Mouse (Mus musculus): ENCODE data around the gene Slc17a2.
A peak's percentile ranks its signal among the peaks of the same experiment; 100 is the strongest.
"Not testable (repeated sequence)": the region's sequence is repeated elsewhere in the genome, so short reads cannot be mapped to it uniquely, and the experiment has no call there.

Slc17a2 gene

DNA sequence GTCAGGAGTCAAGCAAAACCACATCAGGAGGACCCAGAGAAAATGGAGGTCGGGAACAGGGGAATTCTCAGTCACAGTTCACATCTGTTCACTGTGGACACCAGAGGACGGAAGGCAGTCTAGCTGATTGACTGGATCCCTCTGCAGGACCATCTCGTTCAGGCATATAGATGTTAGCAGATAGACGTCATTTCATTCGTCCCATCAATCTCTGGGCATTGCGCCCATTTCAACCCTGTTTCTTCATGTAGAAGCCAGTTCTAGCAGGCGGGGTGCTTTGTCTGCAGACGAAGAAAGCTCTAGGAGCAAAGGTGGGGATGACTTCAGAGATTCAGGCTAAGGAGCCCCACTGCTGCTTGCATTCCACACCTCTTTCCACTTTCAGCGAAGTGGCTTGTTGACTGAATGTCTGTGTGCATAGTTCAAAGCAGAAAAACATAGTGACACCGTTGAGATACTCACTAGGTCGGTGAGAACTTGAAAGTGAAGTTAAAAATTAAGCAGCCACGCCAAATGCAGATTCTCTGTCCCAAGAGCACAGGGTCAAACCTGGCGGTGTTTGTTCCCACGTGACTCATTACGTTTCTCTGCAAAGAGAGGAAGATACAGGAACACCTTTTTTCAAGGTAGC is at the start of gene Slc17a2:
TSS of gene Slc17a2 (plus strand) at position 572 of the 631 bp plus-strand sequence.
- DNase-seq, result peak; percentile 38 to 52

DNA sequence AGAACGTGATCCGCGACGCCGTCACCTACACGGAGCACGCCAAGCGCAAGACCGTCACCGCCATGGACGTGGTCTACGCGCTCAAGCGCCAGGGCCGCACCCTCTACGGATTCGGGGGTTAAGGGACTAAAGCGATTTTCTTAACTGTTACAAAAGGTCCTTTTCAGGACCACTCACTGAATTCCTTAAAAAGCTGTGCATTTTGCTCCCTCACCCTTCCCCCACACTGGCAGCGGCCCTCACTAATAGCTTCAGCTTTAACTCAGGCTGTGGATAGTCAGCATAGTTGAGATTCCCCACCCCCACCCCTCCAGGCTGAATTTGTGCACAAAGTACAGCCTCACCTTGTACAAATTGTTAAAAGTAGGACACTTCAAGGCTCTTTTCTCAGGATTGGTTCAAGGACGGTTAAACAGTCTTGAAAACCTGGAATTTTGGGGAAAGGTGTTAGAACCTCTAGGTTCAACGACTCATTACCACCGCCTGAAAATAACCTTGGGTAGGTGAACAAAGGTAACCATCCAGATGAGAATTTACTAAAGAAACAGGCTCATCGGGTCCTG is 49.5 kb upstream of the Slc17a2 start:
- DNase-seq, result no peak

DNA sequence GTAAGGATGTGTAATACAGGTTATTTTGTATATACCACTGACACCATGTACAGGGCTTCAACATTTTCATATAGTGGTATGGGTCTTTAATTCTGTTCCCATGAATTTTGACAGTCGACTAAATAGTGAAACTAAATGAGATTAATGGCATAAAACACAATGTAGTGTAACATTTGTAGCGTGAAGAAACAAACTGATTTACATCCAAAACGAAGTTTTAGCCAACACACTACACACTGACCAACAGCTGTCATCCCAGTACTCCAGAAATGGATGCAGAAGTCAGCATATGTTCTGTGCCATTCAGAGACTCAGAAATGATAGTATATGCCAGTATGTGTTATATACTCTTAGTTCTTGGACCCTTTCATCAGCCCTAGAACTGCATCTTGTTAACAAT is 48.9 kb upstream of the Slc17a2 start:
- DNase-seq, result no peak

DNA sequence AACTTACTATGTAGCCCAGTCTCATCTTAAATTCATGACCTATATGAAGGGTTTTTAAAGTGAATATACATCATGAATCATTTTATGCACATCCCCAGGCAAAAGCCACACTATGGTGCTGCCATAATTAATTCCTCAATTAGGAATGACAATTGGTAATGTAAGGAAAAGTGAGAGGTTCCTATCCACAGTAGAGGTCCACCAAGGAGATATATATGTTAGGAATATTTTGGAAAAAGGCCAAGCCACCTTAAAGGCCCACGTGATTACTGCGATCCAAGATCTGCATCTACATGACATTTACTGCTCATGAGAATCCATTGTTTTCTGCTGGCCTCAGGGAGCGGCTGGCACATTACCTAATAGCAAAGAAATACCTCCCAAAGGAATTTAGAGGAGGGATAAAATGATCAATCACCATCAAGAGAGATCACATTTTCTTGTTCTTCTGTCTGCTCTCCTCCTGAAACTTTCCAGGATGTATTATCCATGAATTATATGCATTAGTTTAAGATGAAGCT is 47.5 kb upstream of the Slc17a2 start:
- no peak for DNase-seq

DNA sequence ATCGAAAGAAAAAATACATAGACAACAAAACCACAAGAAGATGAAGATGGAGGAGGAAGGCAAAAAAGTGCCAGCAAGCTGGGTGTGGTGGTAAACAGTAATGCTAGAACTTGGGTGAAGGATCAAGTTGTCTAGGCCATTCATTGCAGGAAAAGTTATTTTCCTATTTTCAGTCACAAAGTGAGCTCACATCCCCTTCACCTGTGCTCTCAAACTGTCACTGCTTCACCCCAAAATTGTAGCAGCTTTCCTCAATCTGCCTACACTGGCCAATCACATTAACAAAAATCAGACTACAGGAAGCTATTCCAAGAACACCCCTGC is 46.9 kb upstream of the Slc17a2 start:
- no peak for DNase-seq

DNA sequence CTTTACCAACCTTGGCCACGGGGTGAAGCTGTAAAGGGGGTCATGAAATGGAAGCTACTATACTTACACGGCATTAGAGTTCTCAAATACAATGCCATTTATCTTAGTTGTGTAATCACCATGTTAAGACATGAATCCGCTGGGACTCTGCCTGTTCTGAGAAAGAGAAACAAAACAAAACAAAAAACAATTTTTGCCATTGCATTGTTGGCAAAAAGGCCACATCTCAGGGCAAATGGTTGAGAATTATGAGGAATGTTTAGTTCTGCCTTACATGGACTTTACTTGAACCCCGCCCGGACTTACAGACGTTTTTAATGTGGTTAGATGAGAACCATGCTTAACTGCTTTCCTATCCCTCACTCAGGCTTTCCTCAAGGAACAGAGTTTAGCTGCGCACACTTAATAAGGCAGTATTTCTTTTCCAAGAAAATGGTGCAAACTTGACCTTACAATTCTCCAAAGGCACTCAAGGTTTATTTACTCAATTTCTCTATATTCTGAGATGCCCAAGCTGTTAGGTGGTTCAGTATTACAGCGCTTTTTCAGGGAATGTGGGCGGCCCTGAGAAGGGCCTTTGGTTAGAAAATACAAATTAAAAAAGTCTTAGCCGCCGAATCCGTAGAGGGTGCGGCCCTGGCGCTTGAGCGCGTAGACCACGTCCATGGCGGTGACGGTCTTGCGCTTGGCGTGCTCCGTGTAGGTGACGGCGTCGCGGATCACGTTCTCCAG is 46.4 kb upstream of the Slc17a2 start:
- peak; percentile 30 to 42 for DNase-seq

DNA sequence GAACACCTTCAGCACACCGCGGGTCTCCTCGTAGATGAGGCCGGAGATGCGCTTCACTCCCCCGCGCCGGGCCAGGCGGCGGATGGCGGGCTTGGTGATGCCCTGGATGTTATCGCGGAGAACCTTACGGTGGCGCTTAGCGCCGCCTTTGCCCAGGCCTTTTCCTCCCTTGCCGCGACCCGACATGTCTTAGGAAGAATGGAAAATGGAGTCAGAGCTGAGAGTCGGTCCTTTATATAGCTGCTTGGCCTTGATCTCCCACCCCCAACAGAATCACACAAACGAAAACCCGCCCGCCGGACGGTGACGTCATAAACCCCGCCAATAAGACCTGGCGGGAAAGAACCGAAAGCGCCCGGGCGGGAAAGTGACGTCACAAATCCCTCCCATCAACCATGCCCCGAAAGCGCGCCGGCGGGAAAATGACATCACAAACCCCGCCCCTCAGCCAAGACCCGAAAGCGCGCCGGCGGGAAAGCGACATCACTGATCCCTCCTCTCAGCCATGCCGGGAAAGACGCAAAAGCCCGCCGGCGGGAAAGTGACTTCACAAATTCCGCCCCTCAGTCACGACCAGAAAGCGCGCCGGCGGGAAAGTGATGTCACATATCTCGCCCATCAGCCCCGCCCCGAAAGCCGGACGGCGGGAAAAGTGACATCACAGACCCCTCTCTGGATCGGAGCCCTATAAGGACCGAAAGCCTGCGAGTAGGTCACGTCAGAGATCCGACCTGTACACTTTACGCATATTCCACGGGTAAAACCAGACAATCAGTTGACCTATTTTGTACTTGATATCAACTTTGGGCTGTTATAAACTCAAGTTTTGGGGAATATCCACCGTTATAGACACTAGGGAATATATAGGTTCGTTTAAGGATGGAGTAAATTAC is 45.6 kb upstream of the Slc17a2 start, which contains the start of gene Hist1h4a:
TSS of gene Hist1h4a (minus strand) at position 259 of the 893 bp plus-strand sequence.
- peak; percentile 99 for DNase-seq

DNA sequence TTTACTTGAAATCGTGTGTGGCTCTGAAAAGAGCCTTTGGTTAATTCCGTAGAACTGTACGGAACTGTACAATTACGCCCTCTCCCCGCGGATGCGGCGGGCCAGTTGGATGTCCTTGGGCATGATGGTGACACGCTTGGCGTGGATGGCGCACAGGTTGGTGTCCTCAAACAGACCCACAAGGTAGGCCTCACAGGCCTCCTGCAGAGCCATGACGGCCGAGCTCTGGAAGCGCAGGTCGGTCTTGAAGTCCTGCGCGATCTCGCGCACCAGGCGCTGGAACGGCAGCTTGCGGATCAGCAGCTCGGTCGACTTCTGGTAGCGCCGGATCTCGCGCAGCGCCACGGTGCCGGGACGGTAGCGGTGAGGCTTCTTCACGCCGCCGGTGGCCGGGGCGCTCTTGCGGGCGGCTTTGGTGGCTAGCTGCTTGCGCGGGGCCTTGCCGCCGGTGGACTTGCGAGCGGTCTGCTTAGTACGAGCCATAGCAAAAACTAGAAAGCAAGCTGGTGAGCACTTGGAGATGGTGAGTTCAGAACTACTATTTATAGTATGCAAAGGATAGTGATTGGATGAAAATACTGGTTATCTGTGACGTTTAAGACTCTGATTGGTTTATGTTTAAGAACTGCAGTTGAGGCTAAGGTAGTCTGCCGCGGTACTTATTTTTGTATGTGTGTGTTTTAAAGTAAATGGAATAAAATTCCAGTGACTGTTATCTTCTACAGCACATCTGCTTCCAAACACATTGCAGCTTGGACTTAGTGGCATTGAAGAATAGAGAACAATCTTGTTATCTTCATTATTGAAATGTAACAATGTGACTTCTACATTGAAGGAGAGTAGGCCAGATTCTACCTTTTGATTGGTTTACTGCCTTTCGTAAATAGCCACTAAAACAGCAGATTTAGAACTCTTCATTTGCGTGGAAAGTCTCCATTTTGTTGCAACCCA is 44.6 kb upstream of the Slc17a2 start, which contains the start of gene Hist1h3a:
TSS of gene Hist1h3a (minus strand) at position 516 of the 951 bp plus-strand sequence.
- DNase-seq, result peak; percentile 65 to 74

DNA sequence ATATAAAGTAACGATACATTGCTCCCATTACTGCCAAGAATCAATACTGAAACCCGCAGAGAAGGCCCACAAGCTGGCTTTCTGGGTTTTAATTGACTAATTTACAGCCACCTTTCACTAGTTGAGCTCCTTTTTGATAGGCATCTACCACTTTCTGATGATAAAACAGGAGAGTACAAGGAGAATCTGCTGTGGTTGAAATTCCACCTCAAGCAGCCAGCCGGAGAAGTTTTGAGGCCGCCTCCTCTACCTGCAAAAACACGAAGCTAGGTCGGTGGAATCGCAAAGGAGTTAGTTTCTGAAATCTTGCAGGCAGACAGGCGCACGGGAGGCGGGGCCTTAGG is 43.6 kb upstream of the Slc17a2 start:
- DNase-seq, result no peak

DNA sequence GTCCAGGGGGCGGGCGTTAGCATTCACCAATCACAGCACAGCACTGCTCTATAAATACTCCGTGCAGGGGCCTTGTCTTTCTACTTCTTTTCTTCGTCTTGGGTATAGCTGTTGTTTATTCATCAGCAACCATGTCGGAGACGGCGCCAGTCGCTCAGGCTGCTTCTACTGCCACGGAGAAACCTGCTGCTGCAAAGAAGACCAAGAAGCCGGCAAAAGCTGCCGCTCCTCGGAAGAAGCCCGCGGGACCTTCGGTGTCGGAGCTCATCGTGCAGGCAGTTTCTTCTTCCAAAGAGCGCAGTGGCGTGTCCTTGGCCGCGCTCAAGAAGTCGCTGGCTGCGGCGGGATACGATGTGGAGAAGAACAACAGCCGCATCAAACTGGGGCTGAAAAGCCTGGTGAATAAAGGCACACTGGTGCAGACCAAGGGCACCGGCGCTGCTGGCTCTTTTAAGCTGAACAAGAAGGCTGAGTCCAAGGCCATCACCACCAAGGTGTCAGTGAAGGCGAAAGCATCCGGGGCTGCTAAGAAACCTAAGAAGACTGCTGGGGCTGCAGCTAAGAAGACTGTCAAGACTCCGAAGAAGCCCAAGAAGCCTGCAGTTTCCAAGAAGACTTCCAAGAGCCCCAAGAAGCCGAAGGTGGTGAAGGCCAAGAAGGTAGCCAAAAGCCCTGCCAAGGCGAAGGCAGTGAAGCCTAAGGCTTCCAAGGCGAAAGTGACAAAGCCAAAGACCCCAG is 43.0 kb upstream of the Slc17a2 start, which contains the start of gene Hist1h1a:
TSS of gene Hist1h1a (plus strand) at position 81 of the 738 bp plus-strand sequence.
- peak; percentile 91 for DNase-seq

DNA sequence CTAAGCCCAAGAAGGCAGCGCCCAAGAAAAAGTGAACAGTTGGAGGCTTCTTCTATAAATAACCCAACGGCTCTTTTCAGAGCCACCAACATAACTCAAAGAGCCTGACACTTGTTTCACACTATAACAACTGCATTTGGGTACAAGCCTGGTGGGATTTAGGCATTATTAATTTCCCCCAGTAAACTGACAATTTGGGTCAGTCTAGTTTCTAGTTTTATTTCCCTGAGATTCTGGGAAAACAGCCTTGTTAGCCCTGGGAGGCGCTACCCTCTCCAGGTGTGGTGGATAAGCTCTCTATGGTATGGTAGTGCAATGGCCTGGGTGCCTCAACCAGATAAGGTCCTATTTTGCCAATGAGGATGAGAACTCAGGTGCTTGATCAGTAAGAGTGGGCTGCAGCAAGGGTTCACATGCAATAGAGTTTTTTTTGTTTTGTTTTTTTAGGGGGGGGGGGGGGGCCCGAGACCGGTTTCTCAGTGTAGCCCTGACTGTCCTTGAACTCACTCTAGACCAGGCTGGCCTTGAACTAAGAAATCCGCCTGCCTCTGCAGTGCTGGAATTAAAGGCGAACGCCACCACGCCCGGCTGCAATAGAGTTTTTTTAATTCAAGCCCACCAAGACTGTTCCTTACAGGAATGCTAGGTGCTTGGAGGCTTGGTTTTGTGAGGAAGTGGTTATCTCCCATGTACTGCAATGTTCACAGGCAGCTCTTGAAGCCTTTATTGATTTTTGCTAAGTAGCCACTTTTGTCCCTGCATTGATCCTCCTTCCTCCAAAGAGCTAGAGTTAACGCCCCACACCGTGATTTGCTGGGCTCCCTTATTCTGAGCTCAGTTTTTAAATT is 42.2 kb upstream of the Slc17a2 start:
- no peak for DNase-seq

DNA sequence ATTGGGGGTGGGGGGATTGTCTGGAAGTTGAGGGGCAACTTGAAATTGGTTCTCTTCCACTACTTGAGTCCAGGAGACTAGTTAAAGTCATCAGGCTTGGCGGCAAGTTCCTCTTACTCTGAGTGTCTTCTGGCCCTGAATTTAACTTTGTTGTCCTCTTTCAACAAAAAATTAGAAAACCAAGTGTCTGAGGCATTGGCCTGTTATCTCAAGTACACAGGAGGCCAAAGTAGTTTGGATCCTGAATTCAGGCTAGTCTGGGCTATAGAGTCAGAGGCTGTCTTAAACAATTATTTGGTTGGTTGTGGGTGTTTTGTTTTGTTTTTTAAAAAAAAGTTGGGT is 41.6 kb upstream of the Slc17a2 start:
- no peak for DNase-seq

DNA sequence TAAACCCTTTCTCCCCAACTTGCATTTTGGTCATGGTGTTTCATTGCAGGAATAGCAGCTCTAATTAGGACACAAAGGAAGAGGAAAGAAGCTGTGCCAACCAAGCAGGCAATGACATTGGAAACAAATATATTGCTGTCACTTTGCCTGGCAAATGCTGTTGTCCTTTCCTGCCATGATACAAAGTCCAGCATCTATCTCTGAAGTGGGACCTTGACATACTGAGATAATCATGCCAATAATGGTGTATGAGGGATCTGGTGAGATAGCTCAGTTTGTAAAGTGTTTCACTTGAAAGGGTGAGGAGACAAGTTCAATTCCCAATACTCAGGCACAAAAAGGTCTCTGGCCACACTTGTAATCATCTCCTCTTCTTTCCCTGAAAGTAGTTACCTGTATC is 40.0 kb upstream of the Slc17a2 start:
- DNase-seq, result no peak

DNA sequence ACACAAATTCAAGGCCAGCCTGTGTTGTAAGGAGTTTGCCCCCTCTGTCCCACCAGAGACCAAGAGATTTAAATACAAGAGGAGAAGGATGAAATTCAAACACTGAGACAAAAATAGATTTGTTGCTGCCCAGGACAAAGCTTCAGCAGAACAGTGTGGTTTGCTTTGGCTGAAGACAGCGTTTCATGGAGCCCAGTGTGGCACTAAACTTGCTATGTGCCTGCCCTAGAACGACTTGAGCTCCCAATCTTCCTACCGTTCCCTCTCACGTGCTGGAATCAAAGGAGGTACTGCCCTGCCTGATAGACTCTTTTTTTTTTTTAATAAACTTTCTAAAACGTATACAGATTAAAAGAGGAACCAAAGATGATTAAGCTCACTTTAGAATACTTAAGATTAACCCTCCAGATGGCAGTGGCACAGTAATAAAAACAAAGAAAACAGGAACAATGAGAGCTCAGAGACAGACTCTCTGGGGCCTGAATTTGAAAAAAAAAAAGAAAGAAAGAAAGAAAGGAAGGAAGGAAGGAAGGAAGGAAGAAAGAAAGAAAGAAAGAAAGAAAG is 37.9 kb upstream of the Slc17a2 start:
- no peak for DNase-seq

DNA sequence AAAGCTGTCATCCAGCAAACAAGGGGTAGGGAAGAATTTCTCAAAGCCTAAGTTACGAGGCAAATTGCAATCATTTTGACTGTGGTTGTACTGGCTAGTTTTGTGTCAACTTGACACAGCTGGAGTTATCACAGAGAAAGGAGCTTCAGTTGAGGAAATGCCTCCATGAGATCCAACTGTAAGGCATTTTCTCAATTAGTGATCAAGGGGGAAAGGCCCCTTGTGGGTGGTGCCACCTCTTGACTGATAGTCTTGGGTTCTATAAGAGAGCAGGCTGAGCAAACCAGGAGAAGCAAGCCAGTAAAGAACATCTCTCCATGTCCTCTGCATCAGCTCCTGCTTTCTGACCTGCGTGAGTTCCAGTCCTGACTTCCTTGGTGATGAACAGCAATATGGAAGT is 37.2 kb upstream of the Slc17a2 start, which contains the start of gene Trim38:
TSS of gene Trim38 (plus strand) at position 301 of the 400 bp plus-strand sequence.
- not testable (repeated sequence) for DNase-seq

DNA sequence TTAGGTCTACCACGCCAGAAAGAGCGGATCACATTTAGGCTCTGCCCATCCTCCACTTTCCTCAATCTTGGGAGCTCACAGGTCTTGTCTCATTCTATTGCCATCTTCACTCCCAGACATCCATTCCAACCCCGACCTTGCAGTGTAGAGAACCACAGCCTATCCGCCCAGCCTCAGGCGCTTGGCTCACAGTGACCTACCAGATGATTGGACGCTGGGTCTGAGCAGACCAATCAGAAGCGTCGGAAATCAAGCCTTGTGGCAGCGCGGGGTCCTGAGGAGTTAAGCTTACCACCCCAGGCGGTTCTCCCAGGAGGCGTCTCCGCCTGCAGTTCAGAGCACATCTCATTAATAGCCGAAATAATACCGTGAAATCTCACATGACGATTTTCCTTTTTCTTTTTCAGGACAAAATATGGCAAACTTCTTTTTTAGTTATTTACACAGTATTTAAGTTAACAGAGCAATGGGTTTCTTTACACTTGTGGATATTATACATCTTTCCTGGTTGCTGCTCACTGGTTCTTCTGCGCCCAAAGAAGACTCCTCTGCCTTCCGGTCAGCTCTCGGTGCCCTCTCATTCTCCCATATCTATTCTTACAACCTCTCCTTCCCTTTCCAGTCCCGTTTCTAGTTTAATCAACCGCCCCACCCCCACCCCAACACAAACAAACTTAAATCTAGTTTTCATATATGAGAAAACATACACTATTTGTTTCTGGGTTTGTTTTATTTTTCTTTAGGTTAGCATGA is 34.1 kb upstream of the Slc17a2 start:
- peak; percentile 48 to 63 for DNase-seq

DNA sequence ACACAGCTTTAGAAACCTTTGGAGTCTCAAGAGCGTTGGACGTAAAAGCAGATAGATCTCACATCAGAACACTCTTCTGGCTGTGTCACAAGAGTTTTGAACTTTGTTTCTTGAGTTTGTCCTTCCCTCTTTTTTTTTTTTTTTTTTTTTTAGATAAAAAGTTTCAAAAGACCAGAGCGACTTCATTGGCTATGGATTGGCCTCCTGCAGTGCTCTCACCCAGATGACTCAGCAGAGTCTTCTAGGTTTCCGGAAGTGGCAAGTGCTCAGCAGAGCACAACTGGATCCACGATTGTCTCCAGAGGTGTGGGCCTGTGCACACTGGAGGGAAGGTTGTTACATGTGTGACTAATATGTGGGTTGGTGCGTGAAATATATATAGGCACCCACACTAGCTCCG is 28.5 kb upstream of the Slc17a2 start:
- no peak for DNase-seq

DNA sequence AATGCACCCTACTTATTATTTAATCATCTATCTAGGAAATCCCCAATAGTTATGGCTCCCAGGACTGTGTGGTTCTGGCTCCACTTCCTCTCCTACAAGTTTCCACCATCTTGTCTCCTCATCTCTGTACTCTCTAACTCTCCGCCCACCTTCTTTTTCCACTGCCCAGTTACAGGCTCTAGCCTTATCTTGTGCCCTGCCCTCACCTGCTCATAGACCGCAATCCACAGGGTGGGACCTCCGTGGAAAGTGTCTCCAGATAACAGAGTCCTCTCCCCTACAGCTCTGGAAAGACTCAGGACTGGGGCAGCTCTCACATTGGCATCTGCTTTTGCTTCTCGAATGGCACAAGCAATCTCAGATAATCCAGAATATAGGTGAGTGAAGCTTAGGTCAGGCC is 27.8 kb upstream of the Slc17a2 start:
- DNase-seq, result no peak

DNA sequence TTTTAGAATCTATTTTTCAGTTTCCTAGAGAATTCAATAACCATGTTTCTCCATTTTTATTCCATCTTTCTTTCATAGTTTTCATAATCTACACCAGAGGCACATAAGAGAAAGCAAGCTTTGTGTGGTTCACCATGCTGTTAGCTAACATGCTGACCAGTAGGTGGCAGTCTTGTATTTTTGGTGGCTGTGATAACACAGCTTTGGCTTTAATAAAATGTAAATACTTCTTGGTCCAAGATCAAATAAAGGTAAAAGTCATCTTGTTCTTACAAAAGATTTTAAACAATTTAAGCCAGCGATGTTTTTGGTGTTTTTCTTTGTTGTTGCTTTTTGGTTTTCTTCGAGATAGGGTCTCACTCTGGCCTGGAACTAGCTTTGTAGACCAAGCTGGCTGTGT is 14.3 kb upstream of the Slc17a2 start:
- peak in 1 of 2 experiments; percentile 69 for DNase-seq
